Mouse (Mus musculus): ENCODE results near the gene Slc39a2. TPM values are rescaled to one million over a fixed set of nuclear protein-coding genes. Genes with fewer than 3 reads are reported as not detected.

Slc39a2 gene
- polyA plus RNA-seq, 1 experiment: 0.61 TPM

DNA sequence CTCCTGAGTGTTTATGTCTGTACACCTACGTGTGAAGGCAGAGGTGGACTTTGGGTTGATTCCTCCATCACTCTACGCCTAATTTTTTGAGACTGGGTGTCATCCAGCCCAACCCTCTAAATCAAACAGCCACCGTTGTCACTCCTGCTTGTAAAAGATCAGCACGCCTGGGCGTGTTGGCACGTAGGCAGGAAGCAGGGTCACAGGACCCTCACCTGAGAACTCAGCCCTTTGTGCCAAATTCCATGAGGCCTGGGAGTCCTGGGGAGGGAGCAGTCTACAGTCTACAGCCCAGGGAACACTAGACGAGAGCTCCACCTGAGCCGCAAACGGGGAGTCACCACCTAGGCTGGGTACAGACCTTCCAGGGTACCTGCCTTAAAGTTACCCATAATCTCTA lies 11.1 kb downstream of the Slc39a2 start:
- no peak for TF ChIP-seq POLR2A (IDR thresholded peaks at IDR 0.05; ENCODE audit: low read depth, low read length)
- TF ChIP-seq CTCF (IDR thresholded peaks at IDR 0.05; ENCODE audit: extremely low read depth, insufficient read length, insufficient replicate concordance, low read depth, low read length): no peak
- H3K4me1 ChIP-seq (ENCODE audit: control insufficient read depth, insufficient read depth, insufficient read length, low read length): no peaks in the 10 kb centered on the region
- no peaks in the 10 kb centered on the region for H3K27me3 ChIP-seq (ENCODE audit: control insufficient read depth, insufficient read depth, low read length)
- no peak overlapping the region for H3K4me3 ChIP-seq (ENCODE audit: low read depth, low read length)
- no peak overlapping the region for H3K27ac ChIP-seq (ENCODE audit: insufficient read depth, low read depth, low read length)
- peaks cover 5% of the 10 kb centered on the region; the same call in 1 of the 2 replicates for H3K36me3 ChIP-seq (ENCODE audit: control insufficient read depth, insufficient read depth, low read length)
- WGBS: 63% methylated on average over 9 of the region's 9 CpGs

DNA sequence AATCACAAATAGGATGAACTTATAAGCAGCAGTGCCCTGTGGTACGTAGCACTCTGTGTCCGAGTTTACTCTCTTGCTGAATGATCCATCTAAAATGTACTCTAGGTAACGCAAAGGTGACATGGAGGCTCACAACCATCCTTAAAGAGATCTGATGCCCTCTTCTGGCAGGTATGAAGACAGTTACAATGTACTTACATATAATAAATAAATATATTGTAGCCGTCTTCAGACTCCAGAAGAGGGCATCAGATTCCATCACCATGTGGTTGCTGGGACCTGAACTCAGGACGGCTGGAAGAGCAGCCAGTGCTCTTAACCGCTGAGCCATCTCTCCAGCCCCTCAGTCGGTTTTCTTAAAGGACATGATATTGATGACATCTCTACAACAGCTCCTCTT lies 12.0 kb downstream of the Slc39a2 start:
- no peaks in the 10 kb centered on the region for H3K4me1 ChIP-seq (ENCODE audit: control insufficient read depth, insufficient read depth, insufficient read length, low read length)
- 59% methylated on average over 7 of the region's 7 CpGs for WGBS

DNA sequence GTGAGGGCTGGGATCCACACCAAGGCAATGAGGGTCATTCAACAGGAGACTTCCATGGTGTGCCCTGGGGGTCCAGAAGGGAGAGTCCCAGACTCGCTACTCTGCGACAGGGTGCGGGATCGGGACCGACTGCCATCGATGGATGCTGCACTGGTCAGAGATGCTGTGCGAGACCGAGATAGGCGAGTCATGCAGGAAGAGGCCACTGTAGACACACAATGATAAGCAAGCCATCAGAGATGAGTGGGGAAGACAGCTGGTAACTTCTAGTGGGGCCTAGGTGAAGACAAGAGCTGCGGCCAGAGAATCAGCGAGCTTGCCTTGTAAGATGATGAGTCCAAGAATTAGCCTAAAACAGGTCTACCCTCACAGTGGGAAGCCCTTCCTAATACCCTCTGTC lies 13.4 kb downstream of the Slc39a2 start:
- peaks cover 5% of the 10 kb centered on the region; the same call in 1 of the 2 replicates for H3K36me3 ChIP-seq (ENCODE audit: control insufficient read depth, insufficient read depth, low read length)
- no peak overlapping the region for H3K27ac ChIP-seq (ENCODE audit: insufficient read depth, low read depth, low read length)
- no peaks in the 10 kb centered on the region for H3K4me1 ChIP-seq (ENCODE audit: control insufficient read depth, insufficient read depth, insufficient read length, low read length)
- H3K27me3 ChIP-seq (ENCODE audit: control insufficient read depth, insufficient read depth, low read length): no peaks in the 10 kb centered on the region
- TF ChIP-seq CTCF (IDR thresholded peaks at IDR 0.05; ENCODE audit: extremely low read depth, insufficient read length, insufficient replicate concordance, low read depth, low read length): no peak
- TF ChIP-seq POLR2A (IDR thresholded peaks at IDR 0.05; ENCODE audit: low read depth, low read length): no peak
- H3K4me3 ChIP-seq (ENCODE audit: low read depth, low read length): no peak overlapping the region
- WGBS: 91% methylated on average over 11 of the region's 11 CpGs

More for the DNA sequence above, 12.0 kb downstream of the Slc39a2 start:
- peaks cover 5% of the 10 kb centered on the region; the same call in 1 of the 2 replicates for H3K36me3 ChIP-seq (ENCODE audit: control insufficient read depth, insufficient read depth, low read length)
- TF ChIP-seq CTCF (IDR thresholded peaks at IDR 0.05; ENCODE audit: extremely low read depth, insufficient read length, insufficient replicate concordance, low read depth, low read length) (no peak), POLR2A (IDR thresholded peaks at IDR 0.05; ENCODE audit: low read depth, low read length) (no peak)
- H3K27ac ChIP-seq (ENCODE audit: insufficient read depth, low read depth, low read length): no peak overlapping the region
- H3K4me3 ChIP-seq (ENCODE audit: low read depth, low read length): no peak overlapping the region
- no peaks in the 10 kb centered on the region for H3K27me3 ChIP-seq (ENCODE audit: control insufficient read depth, insufficient read depth, low read length)

DNA sequence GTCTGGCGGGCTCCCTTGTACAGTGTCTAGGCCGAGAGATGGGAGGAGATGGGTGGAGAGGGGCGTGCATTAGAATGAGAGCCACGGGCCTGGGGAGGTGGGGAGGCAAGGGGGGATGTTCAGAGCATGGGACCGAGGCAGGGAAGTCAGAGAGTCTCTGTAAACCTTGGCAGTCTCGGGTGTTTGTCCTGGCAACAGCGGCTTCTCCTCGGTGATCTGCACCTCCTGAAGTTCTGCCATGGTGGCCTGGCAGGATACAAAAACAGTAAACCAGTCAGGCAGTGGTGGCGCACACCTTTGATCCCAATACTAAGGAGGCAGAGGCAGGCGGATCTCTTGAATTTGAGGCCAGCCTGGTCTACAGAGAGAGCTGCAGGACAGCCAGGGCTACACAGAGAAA lies 18.6 kb downstream of the Slc39a2 start:
- TF ChIP-seq POLR2A (IDR thresholded peaks at IDR 0.05; ENCODE audit: low read depth, low read length): no peak
- TF ChIP-seq CTCF (IDR thresholded peaks at IDR 0.05; ENCODE audit: extremely low read depth, insufficient read length, insufficient replicate concordance, low read depth, low read length): no peak
- whole genome bisulfite sequencing: 86% methylated on average over 10 of the region's 10 CpGs
- Histone ChIP-seq H3K27ac (ENCODE audit: insufficient read depth, low read depth, low read length) (no peak overlapping the region), H3K36me3 (ENCODE audit: control insufficient read depth, insufficient read depth, low read length) (peaks cover 4% of the 10 kb centered on the region; the same call in 1 of the 2 replicates), H3K4me3 (ENCODE audit: low read depth, low read length) (no peak overlapping the region), H3K4me1 (ENCODE audit: control insufficient read depth, insufficient read depth, insufficient read length, low read length) (peaks cover 11% of the 10 kb centered on the region), H3K27me3 (ENCODE audit: control insufficient read depth, insufficient read depth, low read length) (no peaks in the 10 kb centered on the region)

DNA sequence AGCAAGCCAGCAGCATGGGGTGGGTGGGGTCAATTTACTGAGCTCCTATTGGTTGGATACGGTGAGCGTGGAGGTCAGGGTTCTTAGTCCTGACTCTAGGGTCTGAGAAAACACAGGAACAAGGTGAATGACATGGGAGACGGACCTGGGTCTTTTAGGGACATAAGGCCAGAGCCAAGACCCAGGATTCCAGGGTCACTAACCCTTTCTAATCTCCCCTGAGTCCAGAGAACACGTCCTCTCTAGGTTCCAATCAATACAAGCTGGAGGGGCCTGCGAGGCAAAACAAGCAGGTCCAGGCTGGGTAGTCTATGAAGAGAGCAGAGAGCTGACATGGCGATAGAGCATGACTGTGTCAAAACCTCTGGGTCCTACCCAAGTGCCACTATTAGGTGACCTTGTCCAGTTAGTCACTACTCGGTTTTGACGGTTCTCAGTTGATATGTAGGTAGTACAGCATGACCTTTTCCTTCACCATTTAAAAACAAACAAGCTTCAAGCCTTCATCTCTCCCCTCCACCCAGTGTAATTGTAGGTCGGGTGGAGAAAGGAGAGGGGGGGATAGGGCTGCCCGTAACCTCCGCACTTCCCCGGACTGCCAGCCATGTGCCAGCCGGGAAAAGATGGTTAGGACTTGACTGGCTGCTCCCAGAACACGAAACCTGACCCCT lies 19.8 kb downstream of the Slc39a2 start:
- Histone ChIP-seq H3K4me1 (ENCODE audit: control insufficient read depth, insufficient read depth, insufficient read length, low read length) (peaks cover 11% of the 10 kb centered on the region), H3K27ac (ENCODE audit: insufficient read depth, low read depth, low read length) (peak overlapping the region; percentile 12; the same call in 1 of the 2 replicates), H3K4me3 (ENCODE audit: low read depth, low read length) (peak overlapping the region; percentile 85), H3K36me3 (ENCODE audit: control insufficient read depth, insufficient read depth, low read length) (peaks cover 4% of the 10 kb centered on the region; the same call in 1 of the 2 replicates), H3K27me3 (ENCODE audit: control insufficient read depth, insufficient read depth, low read length) (no peaks in the 10 kb centered on the region)
- 8% methylated on average over 14 of the region's 14 CpGs for WGBS
- TF ChIP-seq POLR2A (IDR thresholded peaks at IDR 0.05; ENCODE audit: low read depth, low read length) (no peak), CTCF (IDR thresholded peaks at IDR 0.05; ENCODE audit: extremely low read depth, insufficient read length, insufficient replicate concordance, low read depth, low read length) (no peak)

DNA sequence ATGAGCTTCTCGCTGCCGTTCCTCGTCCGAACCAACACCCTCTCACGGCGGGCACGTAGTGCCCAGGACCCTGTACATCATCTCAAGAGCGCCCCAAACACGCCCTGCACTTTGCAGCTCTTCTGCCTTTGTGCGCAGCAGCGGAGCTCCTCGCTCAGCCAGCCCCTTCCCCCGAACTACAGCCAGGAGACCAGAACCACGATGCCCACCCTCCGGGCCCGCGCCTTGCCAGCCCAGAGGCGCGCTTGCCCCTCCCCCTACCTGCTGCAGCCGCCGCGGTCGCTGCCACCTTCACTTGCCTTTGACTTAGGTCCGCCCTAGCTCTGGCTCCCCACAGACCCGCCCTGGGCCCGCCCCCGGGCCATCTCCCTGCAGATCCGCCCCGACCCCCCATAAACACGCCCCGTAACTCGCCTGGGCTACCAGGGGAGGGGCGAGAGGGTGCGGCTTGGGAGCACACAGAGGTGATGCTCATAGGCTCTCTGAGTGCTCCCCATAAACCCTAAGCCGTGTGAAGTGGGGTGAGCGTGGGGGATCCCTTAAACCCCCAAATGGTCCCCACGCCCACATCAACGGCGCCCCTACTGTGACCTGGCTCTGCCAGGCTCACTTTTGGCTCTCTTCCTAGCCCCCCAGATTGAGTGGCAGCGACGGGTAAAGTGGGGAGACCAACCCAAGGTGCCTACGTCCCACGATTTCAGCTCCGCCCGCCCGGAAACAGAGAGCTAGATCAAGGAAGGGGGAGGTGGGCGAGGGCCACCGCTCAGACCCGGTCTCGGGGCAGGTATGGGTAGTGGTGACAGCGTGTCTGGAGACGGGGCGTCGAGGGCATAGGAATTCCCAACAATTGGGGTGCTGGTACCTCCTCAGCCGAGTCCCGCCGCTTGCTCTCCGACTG lies 20.6 kb downstream of the Slc39a2 start:
- Histone ChIP-seq H3K36me3 (ENCODE audit: control insufficient read depth, insufficient read depth, low read length) (no peaks in the 10 kb centered on the region), H3K27me3 (ENCODE audit: control insufficient read depth, insufficient read depth, low read length) (no peaks in the 10 kb centered on the region), H3K4me3 (ENCODE audit: low read depth, low read length) (peak overlapping the region; percentile 85), H3K4me1 (ENCODE audit: control insufficient read depth, insufficient read depth, insufficient read length, low read length) (peaks cover 11% of the 10 kb centered on the region), H3K27ac (ENCODE audit: insufficient read depth, low read depth, low read length) (peak overlapping the region; percentile 72)
- peak; percentile 52 for TF ChIP-seq POLR2A (IDR thresholded peaks at IDR 0.05; ENCODE audit: low read depth, low read length)
- TF ChIP-seq CTCF (IDR thresholded peaks at IDR 0.05; ENCODE audit: extremely low read depth, insufficient read length, insufficient replicate concordance, low read depth, low read length): no peak
- WGBS: under 1% methylated on average over 58 of the region's 58 CpGs
